Mouse (Mus musculus): ENCODE measurements at regions not wholly inside any gene's neighbourhood (a gene's known extent, or its start where the extent isn't known, plus 50 kb on each side); places are given as distances from the start of the nearest gene placed in this dataset.
"Not testable (repeated sequence)": the region's sequence is repeated elsewhere in the genome, so short reads cannot be mapped to it uniquely, and the experiment has no call there.

DNA sequence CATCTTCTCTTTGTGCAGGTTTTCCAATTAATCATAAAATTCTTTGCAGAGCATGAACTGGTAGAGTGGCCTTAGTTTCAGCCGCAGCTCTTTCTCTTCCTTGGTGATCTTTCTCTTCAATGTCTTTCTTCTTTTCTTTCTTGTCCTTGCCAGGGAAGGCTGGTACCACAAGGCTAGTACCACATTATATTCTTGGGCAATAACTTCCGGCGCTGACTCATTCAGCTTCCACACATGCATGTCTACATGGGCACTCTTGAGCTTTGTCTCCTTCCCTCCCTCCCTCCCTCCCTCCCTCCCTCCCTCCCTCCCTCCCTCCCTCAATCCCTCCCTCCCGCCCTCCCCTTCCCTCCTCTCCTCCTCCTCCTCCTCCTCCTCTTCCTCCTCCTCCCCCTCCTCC, 98.1 kb upstream of the Pwp1 start:
- not testable (repeated sequence) for H3K4me1 ChIP-seq (ENCODE audit: insufficient read depth, low read length); H3K9ac ChIP-seq (replicated peaks; ENCODE audit: low read length); H3K36me3 ChIP-seq (ENCODE audit: insufficient read depth, low read length); ATAC-seq; H3K4me2 ChIP-seq (ENCODE audit: low read depth, low read length); H3K9me3 ChIP-seq (ENCODE audit: low read length); H3K4me3 ChIP-seq (ENCODE audit: low read length); DNase-seq (ENCODE audit: low spot score); H3K27me3 ChIP-seq (ENCODE audit: insufficient read depth, low read length); H3K27ac ChIP-seq
- WGBS: 92% methylated on average over 3 of the region's 4 CpGs

DNA sequence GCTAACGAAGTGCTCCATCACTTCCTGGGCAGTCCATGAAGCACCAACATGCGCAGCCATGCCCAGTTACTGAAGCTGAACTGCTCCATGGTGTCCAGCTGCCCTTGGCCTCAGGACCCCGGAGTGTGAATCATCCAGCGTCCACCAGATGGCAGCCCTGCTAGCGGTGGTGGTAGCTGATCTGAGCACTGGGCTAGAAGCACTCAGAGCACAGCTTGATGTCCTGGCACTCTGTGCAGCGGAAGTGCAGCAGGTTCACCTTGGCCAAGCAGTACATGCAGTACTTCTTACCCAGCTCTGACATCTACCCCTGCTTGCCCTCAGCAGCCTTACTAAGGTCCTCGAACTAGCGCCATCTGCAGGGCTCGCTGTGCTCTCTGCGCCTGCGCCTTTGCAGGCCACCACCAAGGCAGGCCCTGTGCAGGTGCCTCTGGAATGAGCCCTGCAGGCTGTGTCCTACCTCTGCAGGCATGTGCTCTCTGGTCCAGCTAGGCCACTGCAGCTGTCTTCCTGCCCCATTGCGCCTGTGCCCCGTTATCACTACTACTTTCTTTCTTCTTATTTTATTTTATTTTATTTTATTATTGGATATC, 97.4 kb upstream of the Pwp1 start:
- H3K4me2 ChIP-seq (ENCODE audit: low read depth, low read length); H3K4me1 ChIP-seq (ENCODE audit: insufficient read depth, low read length); H3K9me3 ChIP-seq (ENCODE audit: low read length); ATAC-seq; H3K4me3 ChIP-seq (ENCODE audit: low read length); H3K36me3 ChIP-seq (ENCODE audit: insufficient read depth, low read length); H3K9ac ChIP-seq (replicated peaks; ENCODE audit: low read length); H3K27ac ChIP-seq; DNase-seq (ENCODE audit: low spot score); H3K27me3 ChIP-seq (ENCODE audit: insufficient read depth, low read length): not testable (repeated sequence)
- WGBS: 40% methylated on average over 6 of the region's 13 CpGs
- TF ChIP-seq CTCF (IDR thresholded peaks at IDR 0.05; ENCODE audit: low read depth): peak; percentile 30; the same call in 1 of the 2 replicates

DNA sequence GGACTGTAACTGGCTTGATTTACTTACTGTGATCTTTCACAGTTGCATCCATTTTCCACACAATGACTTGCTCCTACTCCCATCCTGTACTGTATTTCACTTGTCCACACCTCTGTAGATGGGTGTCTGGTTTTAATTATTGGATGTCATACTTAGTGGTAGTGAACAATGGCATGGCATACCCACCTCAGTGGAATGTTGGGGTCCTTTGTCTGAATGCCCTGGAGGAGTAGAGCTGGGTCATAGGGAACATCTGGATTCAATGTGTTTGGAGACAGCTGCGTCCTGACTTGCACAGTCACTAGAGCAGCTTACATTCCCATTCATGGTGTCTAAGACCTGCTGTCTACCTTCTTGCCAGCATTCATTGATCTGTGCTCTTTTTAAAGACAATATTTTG, 91.5 kb upstream of the Pwp1 start:
- no peaks in the 10 kb centered on the region for H3K4me1 ChIP-seq (ENCODE audit: insufficient read depth, low read length)
- no peak for ATAC-seq
- no peaks in the 10 kb centered on the region for H3K9me3 ChIP-seq (ENCODE audit: low read length)
- H3K4me2 ChIP-seq (ENCODE audit: low read depth, low read length): no peak overlapping the region
- H3K27me3 ChIP-seq (ENCODE audit: insufficient read depth, low read length): no peaks in the 10 kb centered on the region
- DNase-seq (ENCODE audit: low spot score): no peak
- 79% methylated on average over 1 of the region's 1 CpGs for WGBS
- no peak overlapping the region for H3K9ac ChIP-seq (replicated peaks; ENCODE audit: low read length)
- no peak overlapping the region for H3K4me3 ChIP-seq (ENCODE audit: low read length)
- no peak for TF ChIP-seq CTCF (IDR thresholded peaks at IDR 0.05; ENCODE audit: low read depth)
- no peak overlapping the region for H3K27ac ChIP-seq
- H3K36me3 ChIP-seq (ENCODE audit: insufficient read depth, low read length): no peaks in the 10 kb centered on the region

DNA sequence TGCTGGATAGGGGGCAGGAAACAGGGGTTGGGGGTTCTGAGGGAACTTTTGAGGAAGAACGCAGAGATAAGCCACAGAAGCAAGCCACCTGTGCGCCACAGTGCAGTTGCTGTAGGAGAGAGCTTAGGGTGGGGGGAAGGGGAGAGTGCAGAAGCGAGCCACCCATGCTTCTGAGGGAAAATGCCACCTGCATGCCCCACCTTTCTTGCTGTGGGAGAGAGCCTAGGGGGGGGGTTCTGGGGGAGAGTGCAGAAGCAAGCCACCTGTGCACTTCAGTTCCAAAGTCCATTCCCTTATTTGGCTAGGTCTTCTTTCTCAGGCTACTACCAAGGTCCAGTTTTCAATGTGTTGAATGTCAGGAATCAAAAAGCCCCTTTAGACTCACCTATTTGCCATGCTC, 90.3 kb upstream of the Pwp1 start:
- H3K36me3 ChIP-seq (ENCODE audit: insufficient read depth, low read length): no peaks in the 10 kb centered on the region
- H3K27ac ChIP-seq: no peak overlapping the region
- ATAC-seq: no peak
- H3K4me3 ChIP-seq (ENCODE audit: low read length): no peak overlapping the region
- WGBS: 71% methylated on average over 3 of the region's 3 CpGs
- H3K27me3 ChIP-seq (ENCODE audit: insufficient read depth, low read length): no peaks in the 10 kb centered on the region
- H3K9ac ChIP-seq (replicated peaks; ENCODE audit: low read length): no peak overlapping the region
- H3K4me1 ChIP-seq (ENCODE audit: insufficient read depth, low read length): no peaks in the 10 kb centered on the region
- DNase-seq (ENCODE audit: low spot score): no peak
- no peak for TF ChIP-seq CTCF (IDR thresholded peaks at IDR 0.05; ENCODE audit: low read depth)
- H3K9me3 ChIP-seq (ENCODE audit: low read length): no peaks in the 10 kb centered on the region
- H3K4me2 ChIP-seq (ENCODE audit: low read depth, low read length): no peak overlapping the region

DNA sequence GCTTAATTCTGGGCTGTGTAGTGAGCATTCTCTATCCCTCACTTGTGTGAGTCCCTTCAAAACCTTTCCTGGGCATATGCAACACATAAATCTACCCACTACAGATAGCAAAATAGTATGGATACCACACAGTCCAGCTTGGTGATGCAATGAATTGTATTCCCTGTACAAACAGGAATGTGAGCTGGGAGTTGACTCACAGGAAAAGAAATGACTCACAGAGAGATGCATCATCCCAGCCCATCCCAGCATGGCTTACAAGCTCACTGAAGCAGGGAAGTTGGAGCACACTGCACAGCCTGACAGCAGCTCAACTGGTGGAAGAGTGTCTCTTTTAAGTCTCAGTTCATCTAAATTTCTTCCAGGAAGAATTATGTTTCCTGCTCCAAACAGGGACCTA, 89.7 kb upstream of the Pwp1 start:
- H3K4me1 ChIP-seq (ENCODE audit: insufficient read depth, low read length); H3K9ac ChIP-seq (replicated peaks; ENCODE audit: low read length); H3K4me3 ChIP-seq (ENCODE audit: low read length); H3K36me3 ChIP-seq (ENCODE audit: insufficient read depth, low read length); H3K9me3 ChIP-seq (ENCODE audit: low read length); H3K27ac ChIP-seq; H3K27me3 ChIP-seq (ENCODE audit: insufficient read depth, low read length); DNase-seq (ENCODE audit: low spot score); ATAC-seq; H3K4me2 ChIP-seq (ENCODE audit: low read depth, low read length): not testable (repeated sequence)

DNA sequence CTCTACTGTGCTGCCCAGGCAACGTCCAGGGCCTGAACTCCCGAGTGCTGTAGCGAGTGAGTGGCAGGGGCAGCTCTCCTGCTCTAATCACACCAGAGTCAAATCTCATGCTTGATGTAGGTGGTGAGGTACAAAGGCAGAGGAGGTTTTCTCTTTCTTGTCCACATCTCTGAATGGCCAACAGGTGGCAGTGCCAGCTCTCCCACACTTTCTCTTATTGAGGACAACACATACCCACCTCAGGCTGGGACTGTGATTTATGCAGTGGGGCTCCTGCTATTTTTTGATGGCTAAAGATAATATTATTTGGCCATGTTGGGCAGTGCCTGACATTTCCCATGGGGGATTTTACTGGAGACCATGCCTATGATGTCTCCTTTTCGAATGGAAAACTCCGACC, 87.3 kb upstream of the Pwp1 start:
- Histone ChIP-seq H3K9ac (replicated peaks; ENCODE audit: low read length) (no peak overlapping the region), H3K27ac (no peak overlapping the region), H3K4me1 (ENCODE audit: insufficient read depth, low read length) (no peaks in the 10 kb centered on the region), H3K4me3 (ENCODE audit: low read length) (no peak overlapping the region), H3K36me3 (ENCODE audit: insufficient read depth, low read length) (no peaks in the 10 kb centered on the region), H3K9me3 (ENCODE audit: low read length) (no peaks in the 10 kb centered on the region), H3K27me3 (ENCODE audit: insufficient read depth, low read length) (no peaks in the 10 kb centered on the region), H3K4me2 (ENCODE audit: low read depth, low read length) (no peak overlapping the region)
- ATAC-seq (no peak), DNase-seq (ENCODE audit: low spot score) (no peak)
- WGBS: 78% methylated on average over 5 of the region's 5 CpGs
- peak; percentile 28; the same call in 1 of the 2 replicates for TF ChIP-seq CTCF (IDR thresholded peaks at IDR 0.05; ENCODE audit: low read depth)

DNA sequence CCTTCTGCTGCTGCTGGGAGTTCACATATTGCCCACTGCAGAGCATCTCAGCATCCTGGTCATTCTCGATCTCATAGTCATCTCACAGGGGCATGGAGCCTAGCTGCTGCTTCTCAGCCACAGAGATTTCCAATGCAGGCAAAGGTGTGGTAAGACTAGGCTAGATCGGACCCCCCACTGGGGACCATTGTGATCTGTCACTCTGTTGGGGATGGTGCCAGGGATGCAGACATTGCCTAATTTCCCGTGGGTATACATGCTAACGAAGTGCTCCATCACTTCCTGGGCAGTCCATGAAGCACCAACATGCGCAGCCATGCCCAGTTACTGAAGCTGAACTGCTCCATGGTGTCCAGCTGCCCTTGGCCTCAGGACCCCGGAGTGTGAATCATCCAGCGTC, 83.9 kb upstream of the Pwp1 start:
- not testable (repeated sequence) for H3K4me1 ChIP-seq (ENCODE audit: insufficient read depth, low read length); H3K9ac ChIP-seq (replicated peaks; ENCODE audit: low read length); H3K4me3 ChIP-seq (ENCODE audit: low read length); DNase-seq (ENCODE audit: low spot score); H3K27me3 ChIP-seq (ENCODE audit: insufficient read depth, low read length); ATAC-seq; H3K9me3 ChIP-seq (ENCODE audit: low read length); H3K36me3 ChIP-seq (ENCODE audit: insufficient read depth, low read length); H3K27ac ChIP-seq; H3K4me2 ChIP-seq (ENCODE audit: low read depth, low read length)
- 59% methylated on average over 6 of the region's 7 CpGs for WGBS

DNA sequence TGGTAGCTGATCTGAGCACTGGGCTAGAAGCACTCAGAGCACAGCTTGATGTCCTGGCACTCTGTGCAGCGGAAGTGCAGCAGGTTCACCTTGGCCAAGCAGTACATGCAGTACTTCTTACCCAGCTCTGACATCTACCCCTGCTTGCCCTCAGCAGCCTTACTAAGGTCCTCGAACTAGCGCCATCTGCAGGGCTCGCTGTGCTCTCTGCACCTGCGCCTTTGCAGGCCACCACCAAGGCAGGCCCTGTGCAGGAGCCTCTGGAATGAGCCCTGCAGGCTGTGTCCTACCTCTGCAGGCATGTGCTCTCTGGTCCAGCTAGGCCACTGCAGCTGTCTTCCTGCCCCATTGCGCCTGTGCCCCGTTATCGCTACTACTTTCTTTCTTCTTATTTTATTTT, 83.5 kb upstream of the Pwp1 start:
- H3K36me3 ChIP-seq (ENCODE audit: insufficient read depth, low read length); H3K27me3 ChIP-seq (ENCODE audit: insufficient read depth, low read length); H3K9me3 ChIP-seq (ENCODE audit: low read length); DNase-seq (ENCODE audit: low spot score); H3K9ac ChIP-seq (replicated peaks; ENCODE audit: low read length); H3K4me1 ChIP-seq (ENCODE audit: insufficient read depth, low read length); H3K27ac ChIP-seq; H3K4me2 ChIP-seq (ENCODE audit: low read depth, low read length); H3K4me3 ChIP-seq (ENCODE audit: low read length): not testable (repeated sequence)
- 68% methylated on average over 2 of the region's 8 CpGs for WGBS
- ATAC-seq: peak; percentile 29; the same call in 1 of the 2 replicates

DNA sequence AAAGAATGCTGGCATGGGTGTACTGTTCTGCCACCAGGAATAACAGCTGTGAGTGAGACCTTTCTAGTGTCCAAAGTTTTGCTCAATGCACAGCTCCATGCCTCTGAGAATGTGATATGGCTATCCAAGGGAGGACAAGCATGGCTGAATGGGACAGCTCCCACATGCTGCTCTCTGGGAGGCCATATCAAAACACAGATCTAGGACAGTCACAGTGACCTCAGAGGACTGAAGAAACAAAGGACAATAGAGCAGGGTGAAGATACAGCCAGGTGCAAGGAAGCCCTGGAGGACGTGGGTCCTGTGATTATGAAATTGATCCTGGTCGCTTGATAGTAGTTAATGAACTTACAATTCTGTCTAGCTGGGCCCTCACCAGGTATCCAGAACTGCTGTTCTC, 79.7 kb upstream of the Pwp1 start:
- not testable (repeated sequence) for H3K36me3 ChIP-seq (ENCODE audit: insufficient read depth, low read length); H3K4me3 ChIP-seq (ENCODE audit: low read length); ATAC-seq; H3K27me3 ChIP-seq (ENCODE audit: insufficient read depth, low read length); H3K4me1 ChIP-seq (ENCODE audit: insufficient read depth, low read length); H3K9ac ChIP-seq (replicated peaks; ENCODE audit: low read length); H3K27ac ChIP-seq; DNase-seq (ENCODE audit: low spot score); H3K4me2 ChIP-seq (ENCODE audit: low read depth, low read length); H3K9me3 ChIP-seq (ENCODE audit: low read length)
- WGBS: 90% methylated on average over 2 of the region's 2 CpGs

All from hindbrain, postnatal 0 days (tissue).